Mouse (Mus musculus) embryo, embryonic 10 days (tissue): ENCODE data around the gene Atxn7l3.

Experiments used
- DNase-seq: peaks from one replicate; pipeline ENCODE4 v3.0.0-alpha.2; 2015; ENCODE audit warnings: low spot score

The Atxn7l3 gene

DNA sequence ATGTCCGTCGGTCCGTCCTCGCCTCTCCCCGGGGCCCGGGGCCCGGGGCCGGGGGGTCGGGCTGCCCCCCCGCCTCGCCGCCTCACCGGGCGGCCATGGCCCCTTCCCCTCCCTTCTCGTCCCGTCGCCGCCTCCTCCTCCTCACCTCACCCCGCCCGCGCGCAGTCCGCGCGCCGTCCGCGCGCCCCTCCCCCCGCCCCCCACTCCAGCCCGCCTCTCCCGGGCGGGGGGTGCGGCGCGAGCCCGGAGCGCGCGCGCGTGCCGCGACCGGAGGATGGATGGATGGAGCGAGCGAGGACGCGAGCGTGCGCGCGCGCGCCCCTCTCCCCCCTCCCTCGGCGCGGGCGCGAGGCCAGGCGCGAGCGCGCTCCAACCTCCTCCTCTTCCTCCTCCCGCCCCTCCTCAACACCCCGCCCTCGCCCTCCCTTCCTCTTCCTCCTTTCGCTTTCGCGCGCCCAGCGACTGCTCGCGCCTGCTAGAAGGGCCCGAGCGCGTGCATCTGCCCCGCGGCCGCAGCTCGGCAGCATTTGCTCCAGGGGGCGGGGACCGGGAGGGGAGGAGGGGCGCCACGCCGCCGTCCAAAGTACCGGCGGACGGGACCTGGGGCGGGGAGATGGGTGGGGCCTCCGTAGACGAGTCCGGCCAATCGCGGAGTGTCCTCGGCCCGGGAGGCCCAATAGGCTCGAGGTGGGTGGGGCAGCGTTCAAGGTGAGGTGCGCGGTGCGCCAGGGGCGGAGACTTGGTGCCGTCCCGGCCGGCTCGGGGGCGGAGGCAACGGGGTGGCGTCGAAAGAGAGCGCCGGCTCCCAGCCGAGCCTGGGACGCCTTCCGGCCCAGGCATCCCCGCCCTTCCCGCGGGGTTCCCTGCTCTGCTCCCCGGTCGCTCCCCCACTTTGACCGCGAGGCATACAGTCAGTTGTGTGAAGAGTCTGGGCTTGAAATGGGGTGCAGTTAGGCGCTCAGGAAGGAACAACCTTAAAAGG, at the start of gene Atxn7l3:
Atxn7l3 (minus strand) TSS at position 141 of the 982 bp plus-strand sequence.
- DNase-seq, result peak; percentile 99

DNA sequence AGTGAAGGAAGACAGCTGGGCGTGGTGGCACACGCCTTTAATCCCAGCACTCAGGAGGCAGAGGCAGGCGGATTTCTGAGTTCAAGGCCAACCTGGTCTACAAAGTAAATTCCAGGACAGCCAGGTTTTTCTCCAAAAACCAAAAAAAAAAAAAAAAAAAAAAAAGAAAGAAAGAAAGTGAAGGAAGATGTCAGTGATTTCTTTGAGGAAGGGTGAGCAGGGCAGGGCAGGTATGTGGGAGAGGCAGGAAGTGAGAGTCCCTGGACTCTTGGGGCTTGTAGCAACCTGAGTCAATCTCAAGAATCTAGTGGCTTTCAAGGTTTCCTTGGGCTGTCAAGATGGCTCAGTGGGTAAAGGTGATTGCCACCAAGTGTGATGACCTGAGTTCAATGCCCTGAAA, 48.0 kb upstream of the Atxn7l3 start:
- DNase-seq, result no peak

DNA sequence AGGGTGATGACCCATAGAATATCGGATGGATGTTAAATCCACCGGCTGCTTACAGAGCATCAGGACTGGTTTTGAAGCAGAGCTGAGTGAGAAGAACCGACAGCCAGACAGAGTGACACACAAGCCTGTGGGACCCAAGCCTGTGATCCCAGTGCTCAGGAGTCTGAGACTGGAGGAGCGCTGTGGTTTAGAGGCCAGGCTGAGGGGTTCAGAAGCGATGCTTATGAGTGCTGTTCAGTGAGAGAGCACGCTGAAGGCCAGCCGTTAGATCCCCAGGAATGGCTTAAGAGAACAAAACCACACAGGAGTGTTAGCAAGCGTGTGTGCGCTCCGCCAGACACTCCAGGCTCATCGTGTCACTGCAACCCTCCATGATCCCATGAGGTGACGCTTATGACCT, 46.3 kb upstream of the Atxn7l3 start:
- no peak for DNase-seq

DNA sequence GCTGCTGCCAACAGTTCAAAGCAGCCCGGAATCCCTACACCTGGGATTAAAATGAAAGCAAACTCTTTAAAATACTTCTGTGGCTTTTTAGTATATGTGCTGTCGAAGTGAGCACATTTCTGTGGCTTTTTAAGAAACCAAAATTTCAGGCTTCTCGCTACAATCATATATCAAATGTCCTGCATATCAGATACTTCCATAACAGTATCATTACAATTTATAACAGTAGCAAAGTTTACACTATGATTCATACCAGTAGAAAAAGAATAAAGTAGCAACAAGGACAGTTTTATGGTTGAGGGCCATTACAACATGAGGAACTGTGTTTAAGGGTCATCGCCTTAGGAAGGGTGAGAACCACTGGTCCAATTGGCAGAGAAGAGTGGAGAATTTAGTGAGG, 44.7 kb upstream of the Atxn7l3 start:
- no peak for DNase-seq

DNA sequence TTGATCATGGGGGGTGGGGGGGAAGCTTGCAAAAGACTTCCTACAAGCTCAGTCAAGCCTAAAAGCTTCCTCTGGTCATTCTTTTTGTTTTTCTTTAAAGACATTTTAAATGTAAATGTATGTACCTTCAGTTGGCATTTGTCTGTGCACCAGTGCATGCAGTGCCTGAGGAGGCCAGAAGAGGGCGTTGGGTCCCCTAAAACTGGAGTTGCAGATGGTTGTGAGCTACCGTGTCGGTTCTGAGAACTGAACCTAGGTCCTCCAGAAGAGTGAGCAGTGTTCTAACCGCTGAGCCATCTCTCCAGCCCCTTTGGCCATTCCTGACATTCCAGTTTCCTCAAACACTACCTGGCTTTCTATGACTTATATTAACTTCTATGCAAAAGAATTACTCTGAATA, 43.2 kb upstream of the Atxn7l3 start:
- no peak for DNase-seq

DNA sequence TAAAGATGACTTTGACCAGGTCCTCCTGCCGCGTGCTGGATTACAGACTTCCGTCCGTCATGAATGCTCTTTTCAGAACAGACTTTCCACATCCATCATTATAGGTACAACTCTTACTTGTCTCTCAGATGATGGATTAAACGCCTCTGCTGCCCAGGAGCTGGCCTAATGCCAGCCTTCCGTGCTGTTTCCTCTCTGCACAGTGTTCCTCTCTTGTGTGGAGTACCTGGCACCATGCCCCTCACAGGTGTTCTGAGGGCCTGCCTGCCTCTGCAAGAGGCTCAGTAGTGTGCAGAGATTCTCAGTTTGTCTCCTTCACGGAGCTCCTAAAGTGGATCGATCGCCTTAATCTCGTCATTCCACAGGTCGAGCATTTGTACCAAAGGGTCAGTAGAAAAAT, 42.8 kb upstream of the Atxn7l3 start:
- DNase-seq, result no peak

DNA sequence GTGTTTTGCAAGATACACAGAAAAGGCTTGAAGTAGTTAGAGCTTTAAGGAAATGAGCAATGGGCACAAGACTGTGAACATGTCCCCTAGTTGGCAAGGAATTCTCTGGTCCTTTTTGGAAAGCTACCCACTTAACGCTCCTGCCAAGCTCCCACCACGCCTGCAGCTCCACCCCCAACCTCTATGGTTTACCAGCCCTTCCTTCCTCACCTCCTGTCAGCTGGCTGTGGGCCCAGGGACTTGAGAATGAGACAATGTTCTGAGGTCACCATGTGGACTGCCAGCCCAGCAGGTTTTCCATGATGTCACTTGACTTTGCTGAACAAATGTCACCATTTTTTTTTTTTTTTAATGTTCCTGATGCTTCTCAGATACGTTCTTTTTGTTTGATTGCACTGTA, 42.1 kb upstream of the Atxn7l3 start:
- DNase-seq, result no peak

DNA sequence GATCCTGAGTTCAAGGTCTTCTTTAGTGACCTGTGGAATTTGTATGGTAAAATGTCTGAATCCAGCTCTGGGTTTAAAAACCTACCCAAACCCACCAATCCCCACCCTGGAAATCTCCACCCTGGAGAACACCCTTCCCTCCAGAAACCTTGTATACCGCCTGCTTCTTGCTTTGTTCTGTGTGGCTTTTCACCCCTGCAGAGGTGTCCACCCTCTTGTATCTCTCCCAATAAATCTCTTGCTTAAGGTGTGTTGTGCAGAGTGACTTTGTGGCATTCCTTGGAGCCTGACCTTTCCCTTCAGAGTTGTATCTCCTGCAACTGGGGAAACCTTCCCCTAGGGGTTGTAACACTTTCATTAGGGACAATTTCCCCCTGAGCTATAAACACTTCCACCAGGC, 41.5 kb upstream of the Atxn7l3 start:
- DNase-seq, result no peak

DNA sequence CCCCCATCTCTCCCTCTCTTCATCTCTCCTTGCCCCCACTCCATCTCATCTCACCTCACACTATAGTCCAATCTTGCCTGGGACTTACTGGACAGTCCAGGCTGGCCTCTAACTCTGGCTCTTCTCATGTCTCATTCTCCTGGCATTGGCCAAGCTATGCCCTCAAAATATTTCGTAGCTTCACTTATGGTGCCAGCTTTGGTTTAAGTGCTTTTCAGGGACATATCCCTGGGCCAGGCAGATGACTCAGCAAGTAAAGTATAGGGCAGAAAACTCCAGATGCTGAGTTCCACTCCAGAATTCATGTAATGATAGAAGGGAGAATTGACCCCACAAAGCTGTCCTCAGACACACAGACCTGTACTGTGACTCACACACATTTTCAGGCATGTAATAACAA, 39.8 kb upstream of the Atxn7l3 start:
- DNase-seq, result no peak

DNA sequence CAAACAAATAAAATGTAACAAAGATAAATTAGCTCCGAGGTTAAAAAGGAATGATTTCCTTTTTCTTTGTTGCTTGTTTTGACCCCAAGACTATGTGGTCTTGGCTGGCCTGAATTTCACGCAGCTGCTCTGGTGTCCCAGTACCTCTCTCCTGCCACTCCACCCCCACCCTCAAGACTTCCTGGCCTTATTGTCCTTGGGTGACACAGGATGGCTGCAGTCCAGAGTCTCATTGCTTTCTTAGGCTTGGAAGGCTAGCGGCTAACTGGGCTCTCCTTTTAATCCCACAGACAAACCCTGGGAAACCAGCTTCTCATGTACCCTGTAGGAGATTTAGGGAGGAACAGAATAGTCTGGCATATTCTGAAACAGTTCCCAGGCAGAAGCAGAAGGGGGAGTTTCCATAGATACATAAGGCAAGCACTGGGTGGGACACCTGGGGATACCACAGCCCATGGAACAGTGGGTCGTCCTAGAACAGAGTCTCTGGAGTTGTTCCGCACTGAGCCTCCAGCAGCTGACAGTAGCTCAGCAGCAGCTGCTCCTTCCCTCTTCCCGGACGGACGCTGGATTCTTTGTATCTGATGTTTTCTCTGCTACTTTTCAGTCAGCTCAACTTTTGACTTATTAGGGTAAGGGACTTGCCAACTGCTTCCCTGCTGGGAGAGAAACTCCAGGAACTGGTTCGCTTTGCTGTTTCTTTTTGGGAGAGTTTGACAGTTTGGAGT, 38.7 kb upstream of the Atxn7l3 start:
- no peak for DNase-seq

DNA sequence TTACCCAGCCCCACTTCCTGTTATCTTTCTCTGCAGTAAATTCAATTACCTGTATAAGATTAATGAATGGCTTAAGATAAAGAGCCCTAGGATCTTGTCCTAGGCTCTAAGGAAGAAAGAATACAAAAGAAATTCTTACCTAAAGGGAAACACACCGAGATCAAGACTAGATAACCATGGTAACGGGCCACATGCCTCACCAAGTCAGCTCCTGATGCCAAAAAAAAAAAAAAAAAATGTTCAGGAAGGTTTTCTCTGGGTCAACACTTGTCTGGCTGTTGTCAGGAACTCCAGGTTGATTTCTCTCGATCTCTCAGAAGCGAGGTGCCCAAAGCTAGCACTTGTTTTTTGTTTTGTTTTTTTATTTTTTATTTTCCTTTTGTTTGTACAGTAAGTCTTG, 37.6 kb upstream of the Atxn7l3 start:
- no peak for DNase-seq

DNA sequence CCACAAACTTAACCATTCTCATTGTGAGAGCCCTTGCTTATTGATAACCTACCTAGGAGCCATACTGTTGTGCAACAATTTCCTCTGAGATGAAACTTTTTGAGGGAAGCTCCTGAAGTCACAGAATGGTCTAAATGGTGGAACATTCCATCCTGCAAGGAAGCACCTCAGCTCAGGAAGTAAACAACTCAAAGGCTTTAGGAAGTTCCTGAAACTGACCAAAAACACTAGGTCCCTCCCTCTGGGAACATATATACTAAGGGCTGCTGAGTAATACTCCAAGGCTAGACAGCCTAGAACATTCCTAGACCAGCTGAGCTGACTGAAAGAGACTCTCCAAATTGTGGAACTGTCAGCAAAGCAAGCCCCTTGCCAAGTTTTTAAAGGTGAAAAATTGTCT, 36.6 kb upstream of the Atxn7l3 start:
- DNase-seq, result no peak

DNA sequence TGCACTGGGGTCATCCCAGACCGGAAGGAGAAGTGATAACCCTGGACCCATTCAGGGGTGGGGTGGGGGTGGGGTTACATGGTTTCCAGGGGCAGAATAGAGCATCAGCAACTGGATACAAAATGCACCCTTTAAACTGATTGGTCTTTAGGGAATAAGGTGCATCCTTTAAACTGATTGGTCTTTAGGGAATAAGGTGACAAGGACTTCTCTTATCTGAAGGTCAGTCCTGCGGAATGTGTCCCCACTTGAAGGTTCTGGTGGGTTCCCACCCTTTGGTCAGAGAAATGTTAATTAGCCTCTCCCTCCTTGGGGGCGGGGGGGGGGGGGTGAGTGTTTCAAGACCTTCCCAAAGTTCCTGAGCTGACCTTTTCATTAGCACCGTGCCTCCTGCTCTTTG, 35.4 kb upstream of the Atxn7l3 start:
- no peak for DNase-seq

DNA sequence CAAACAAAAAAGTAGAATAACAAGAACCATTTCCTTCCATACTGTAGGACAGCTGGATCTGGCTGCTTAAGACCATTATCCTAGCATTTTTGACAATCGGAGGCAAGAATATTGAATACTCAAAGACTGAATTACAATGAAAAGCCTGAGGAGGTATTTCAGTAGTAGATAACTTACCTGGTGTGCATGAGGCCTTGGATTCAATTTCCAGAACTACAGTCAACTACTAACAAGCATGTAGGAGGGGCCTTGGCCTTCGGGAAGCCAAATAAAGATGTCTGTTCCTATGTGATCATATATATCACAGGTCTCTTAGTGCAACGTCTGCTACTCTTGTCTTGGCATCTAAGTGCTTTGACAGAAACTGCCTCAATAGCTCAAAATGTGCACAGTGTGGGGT, 33.6 kb upstream of the Atxn7l3 start:
- no peak for DNase-seq

DNA sequence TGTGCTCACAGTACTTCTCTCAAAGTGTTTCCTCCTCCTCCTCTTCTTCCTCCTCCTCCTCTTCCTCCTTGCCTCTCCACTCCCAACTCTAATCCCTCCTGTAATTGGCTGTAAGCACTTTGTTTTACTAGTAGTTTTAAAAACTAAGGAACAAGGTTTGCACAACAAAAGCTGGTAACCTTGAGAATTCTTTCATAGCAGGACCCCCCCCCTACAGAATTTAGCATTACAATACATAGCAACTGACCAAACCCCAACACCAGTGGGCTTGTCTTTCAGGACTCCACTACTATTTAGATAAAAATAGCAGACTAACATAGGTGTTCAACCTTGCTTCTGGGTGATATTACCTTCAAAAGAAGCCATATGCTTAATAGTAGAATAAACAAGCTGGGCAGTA, 33.1 kb upstream of the Atxn7l3 start:
- no peak for DNase-seq

DNA sequence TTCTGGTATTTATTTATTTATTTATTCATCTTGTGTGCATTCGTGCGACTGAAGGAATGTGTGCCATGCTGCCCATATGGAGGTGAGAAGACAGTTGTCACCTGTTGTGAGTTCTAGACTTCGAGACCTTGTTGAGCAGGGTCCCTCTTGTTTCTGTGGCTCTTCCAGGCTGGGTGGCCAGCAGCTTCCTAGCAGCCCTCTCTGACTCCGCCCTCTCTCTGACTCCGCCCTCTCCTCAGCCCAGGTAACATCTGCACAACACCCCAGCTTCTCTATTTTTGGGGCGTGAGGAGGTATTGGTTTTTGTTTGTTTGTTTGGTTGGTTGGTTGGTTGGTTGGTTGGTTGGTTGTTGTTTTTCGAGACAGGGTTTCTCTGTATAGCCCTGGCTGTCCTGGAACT, 31.4 kb upstream of the Atxn7l3 start:
- DNase-seq, result no peak

DNA sequence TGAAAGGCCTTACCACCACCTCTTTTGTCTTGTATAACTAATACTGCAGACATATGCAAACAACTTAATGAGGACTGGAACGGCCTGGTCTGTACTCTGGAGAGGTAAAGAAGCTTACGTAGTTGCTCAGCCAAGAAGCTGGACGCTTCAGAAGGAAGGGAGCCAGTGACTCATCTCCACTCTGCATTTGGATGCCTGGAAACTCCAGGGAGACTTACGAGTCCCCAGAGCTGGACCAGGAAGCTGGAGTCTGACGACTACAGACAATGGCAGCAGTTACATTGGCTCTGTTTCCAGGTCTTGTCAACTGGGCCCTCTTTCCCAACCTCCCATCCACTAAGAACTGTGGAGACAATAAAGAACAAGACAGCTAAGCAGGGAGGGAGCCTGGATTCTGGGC, 30.8 kb upstream of the Atxn7l3 start:
- DNase-seq, result no peak

DNA sequence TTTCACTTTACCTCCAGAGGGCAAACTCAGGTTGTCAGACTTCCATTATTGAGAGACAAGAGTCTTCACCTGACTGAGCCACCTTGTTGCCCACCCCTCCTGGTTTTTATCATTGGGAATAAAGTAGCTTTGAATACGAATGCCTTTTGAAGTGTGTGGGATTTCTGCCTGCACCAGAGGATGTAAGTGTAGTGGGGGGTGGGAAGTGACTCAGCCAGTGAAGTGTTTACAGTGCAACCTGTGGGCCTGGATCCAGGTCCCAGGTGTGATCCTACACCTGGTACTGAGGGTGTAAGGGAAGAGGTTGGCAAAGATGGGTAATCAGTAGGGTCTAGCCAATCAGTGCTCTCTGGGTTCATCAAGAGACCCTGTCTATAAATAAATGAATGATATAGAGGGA, 27.1 kb upstream of the Atxn7l3 start:
- DNase-seq, result no peak

DNA sequence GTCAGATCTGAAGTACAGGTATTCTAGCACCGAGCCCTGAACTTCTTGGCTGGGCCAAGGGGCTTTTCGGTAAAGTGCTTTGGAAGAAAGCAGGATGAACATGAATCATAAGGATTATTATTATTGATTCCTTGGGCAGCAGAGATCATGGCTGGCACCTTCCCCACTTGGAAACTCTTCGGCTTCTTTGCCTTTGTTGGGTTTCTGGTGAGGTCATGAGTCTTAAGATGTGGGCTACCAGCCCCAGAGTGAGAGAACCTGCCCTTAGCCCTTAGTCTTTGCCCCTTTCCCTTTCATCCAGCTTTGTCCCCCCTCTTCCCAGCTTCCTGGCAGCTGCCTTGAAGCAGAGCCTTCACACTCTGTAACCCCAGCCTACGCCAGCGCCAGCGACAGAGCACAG, 25.5 kb upstream of the Atxn7l3 start:
- no peak for DNase-seq

DNA sequence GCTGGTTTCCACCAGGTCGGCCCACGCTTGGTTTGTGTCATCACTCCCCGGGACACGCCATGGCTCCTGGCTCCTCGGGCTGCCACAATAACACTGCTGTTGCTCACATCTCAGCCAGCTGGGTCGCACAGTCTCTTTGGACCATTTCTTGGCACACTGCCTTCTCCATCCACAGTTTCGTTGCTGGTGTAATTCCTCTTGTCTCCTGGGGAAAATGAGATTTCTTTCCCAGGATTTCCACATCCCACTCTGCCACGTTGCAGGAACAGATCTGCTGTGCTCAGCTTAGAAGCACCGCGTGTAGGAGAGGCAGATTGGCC, 24.2 kb upstream of the Atxn7l3 start:
- DNase-seq, result no peak

DNA sequence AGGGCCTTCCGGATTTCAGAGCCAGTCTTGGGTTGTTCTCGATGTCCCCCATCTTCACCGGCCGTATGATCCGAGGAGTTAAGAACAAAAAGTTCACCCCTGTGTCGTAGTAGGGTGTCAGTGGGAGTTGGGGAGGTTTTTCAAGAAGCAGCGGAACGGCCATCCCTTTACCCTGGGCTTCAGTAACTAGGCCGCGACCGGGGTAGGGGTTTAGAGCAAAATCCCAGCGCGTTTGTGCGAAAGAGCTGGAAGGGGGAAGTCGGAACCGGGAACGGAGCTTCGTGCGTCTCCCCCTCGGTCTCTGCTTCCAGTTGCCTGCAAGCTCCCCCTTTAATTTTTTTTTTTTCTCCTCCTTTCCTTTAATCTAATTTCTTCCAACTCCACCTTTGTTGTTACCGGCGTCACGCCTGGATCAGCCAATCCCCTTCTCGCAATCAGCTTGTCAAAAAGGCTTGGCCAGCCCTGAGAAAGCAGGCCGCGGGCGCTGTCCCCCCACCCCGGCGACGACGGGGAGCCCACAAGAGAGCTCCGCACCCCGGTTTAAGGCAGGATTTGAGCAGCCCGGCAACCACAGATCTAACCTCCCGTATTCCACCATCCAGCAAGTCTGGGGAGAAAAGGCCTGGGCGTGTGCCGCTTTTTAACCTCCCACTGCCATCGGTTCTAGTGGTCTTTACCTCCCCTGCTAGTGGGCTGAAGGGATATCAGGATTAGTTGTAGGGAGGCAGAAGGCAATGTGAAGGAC, 23.7 kb upstream of the Atxn7l3 start:
- peak; percentile 88 for DNase-seq

DNA sequence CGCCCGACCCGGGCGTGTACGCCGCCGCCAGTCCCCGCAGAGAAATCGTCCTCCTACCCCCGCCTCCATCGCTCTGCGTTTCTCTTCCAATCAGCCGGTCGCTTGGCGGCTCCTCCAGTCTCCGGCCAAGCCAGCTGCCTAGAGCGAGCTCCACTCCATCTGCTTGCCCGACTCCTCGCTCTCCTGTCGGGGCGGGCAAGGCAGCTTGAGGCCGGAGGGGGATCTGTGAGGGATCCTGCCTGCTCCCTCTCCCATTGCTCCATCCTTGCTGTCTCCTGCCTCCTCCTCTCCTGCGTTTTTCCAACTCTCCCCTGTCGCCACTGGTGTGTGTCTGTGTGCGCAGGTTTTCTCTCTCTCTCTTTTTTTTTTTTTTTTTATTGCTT, 23.0 kb upstream of the Atxn7l3 start, which contains the start of gene Ubtf:
Ubtf (minus strand) TSS at position 333 of the 383 bp plus-strand sequence.
- DNase-seq, result peak; percentile 79
